Mouse (Mus musculus) MEL (cell line): Measurements from ENCODE around the gene Klhl33.

ENCODE experiments used
- CHD2 ChIP-seq: IDR thresholded peaks from 2 replicates; pipeline ENCODE4 v1.6.1; 2011; ENCODE audit warnings: low read length, improper control_type of control experiment
- CTCF ChIP-seq, 3 experiments: IDR thresholded peaks in 2 of 3; conservative IDR thresholded peaks in 1 of 3; 2 replicates each; pipeline ENCODE4 v1.5.1; 2011 to 2012; ENCODE audit warnings: low read length in 3 of 3, low read depth in 2 of 3, mild to moderate bottlenecking in 2 of 3, improper control_type of control experiment in 1 of 3, inconsistent platforms in 1 of 3, mixed read lengths in 1 of 3, moderate library complexity in 1 of 3; ENCODE audit not compliant: control insufficient read depth in 1 of 3, insufficient read depth in 1 of 3, poor library complexity in 1 of 3, severe bottlenecking in 1 of 3
- E2F4 ChIP-seq: IDR thresholded peaks from 2 replicates; pipeline ENCODE4 v1.6.1; 2011; ENCODE audit warnings: low read depth, low read length, improper control_type of control experiment, borderline replicate concordance
- EP300 ChIP-seq, 2 experiments: IDR thresholded peaks; 2 replicates each; pipeline ENCODE4 v1.6.1; 2011; ENCODE audit warnings: improper control_type of control experiment in 2 of 2, low read length in 2 of 2, low read depth in 1 of 2, mild to moderate bottlenecking in 1 of 2
- ETS1 ChIP-seq: IDR thresholded peaks from 2 replicates; pipeline ENCODE4 v1.6.1; 2012; ENCODE audit warnings: low read depth, mild to moderate bottlenecking, inconsistent platforms, low read length, improper control_type of control experiment, moderate library complexity
- HCFC1 ChIP-seq: IDR thresholded peaks from 2 replicates; pipeline ENCODE4 v1.6.1; 2012; ENCODE audit warnings: low read depth, mild to moderate bottlenecking, inconsistent platforms, low read length, improper control_type of control experiment, moderate library complexity
- JUND ChIP-seq: IDR thresholded peaks from 2 replicates; pipeline ENCODE4 v1.6.1; 2011; ENCODE audit warnings: low read depth, mild to moderate bottlenecking, improper control_type of control experiment, low read length
- MXI1 ChIP-seq: IDR thresholded peaks from 2 replicates; pipeline ENCODE4 v1.6.1; 2011; ENCODE audit warnings: mild to moderate bottlenecking, low read depth, low read length, improper control_type of control experiment
- MYC ChIP-seq: IDR thresholded peaks from 2 replicates; pipeline ENCODE4 v1.6.1; 2011; ENCODE audit warnings: low read depth, mild to moderate bottlenecking, low read length, improper control_type of control experiment, moderate library complexity
- NELFE ChIP-seq: IDR thresholded peaks from 2 replicates; pipeline ENCODE4 v1.6.1; 2011; ENCODE audit warnings: low read depth, low read length, improper control_type of control experiment
- NRF1 ChIP-seq: IDR thresholded peaks from 2 replicates; pipeline ENCODE4 v1.6.1; 2014; ENCODE audit warnings: low read depth, mild to moderate bottlenecking, inconsistent platforms, low read length, improper control_type of control experiment, moderate library complexity; ENCODE audit not compliant: poor library complexity, insufficient read depth, severe bottlenecking
- POLR2A ChIP-seq, 2 experiments: IDR thresholded peaks; 2 replicates each; pipeline ENCODE4 v1.6.1; 2011 to 2012; ENCODE audit warnings: low read length in 2 of 2, mild to moderate bottlenecking in 2 of 2, control low read depth in 1 of 2, improper control_type of control experiment in 1 of 2, low read depth in 1 of 2, moderate library complexity in 1 of 2; ENCODE audit not compliant: control insufficient read depth in 1 of 2, insufficient read depth in 1 of 2, poor library complexity in 1 of 2
- USF1 ChIP-seq: IDR thresholded peaks from 2 replicates; pipeline ENCODE4 v1.6.1; 2014; ENCODE audit warnings: low read depth, mild to moderate bottlenecking, inconsistent platforms, low read length, improper control_type of control experiment, moderate library complexity
- ZMIZ1 ChIP-seq: IDR thresholded peaks from 2 replicates; pipeline ENCODE4 v1.6.1; 2012; ENCODE audit warnings: low read depth, mild to moderate bottlenecking, inconsistent platforms, low read length, improper control_type of control experiment, moderate library complexity

GRCm38 (mm10) chr14:50897374-50897765, at the start of gene Klhl33:
- no peak for TF ChIP-seq USF1
- TF ChIP-seq EP300 (IDR thresholded peaks at IDR 0.05; ENCODE audit: low read depth in 1 of 2, low read length in 2 of 2), result no peak
- no peak for TF ChIP-seq CTCF (IDR thresholded peaks at IDR 0.05 in 2 of 3, conservative IDR thresholded peaks at IDR 0.05 in 1 of 3; ENCODE audit: control insufficient read depth in 1 of 3, insufficient read depth in 1 of 3, low read depth in 2 of 3, low read length in 3 of 3, poor library complexity in 1 of 3, severe bottlenecking in 1 of 3)
- no peak for TF ChIP-seq ETS1
- no peak for TF ChIP-seq MYC
- TF ChIP-seq NRF1, result no peak
- no peak for TF ChIP-seq NELFE
- no peak for TF ChIP-seq POLR2A (IDR thresholded peaks at IDR 0.05; ENCODE audit: control insufficient read depth in 1 of 2, insufficient read depth in 1 of 2, low read depth in 1 of 2, low read length in 2 of 2, poor library complexity in 1 of 2)
- no peak for TF ChIP-seq ZMIZ1
- TF ChIP-seq E2F4, result no peak
- no peak for TF ChIP-seq JUND
- no peak for TF ChIP-seq HCFC1
- TF ChIP-seq MXI1, result no peak
- TF ChIP-seq CHD2, result no peak
